Mouse (Mus musculus) brain, embryonic 14.5 days (tissue): ENCODE measurements around the gene Uba7. TPM values are rescaled to one million over a fixed set of nuclear protein-coding genes. Genes with fewer than 3 reads are reported as not detected.
"Not testable (repeated sequence)": the region's sequence is repeated elsewhere in the genome, so short reads cannot be mapped to it uniquely, and the experiment has no call there.

ENCODE experiments used
- DNase-seq: peaks from one replicate; pipeline ENCODE4 v3.0.0-alpha.2; 2011; ENCODE audit warnings: low read depth
- CTCF ChIP-seq: fragments of 200-500 bp; IDR thresholded peaks from 2 replicates; pipeline ENCODE4 v1.5.1; 2012; ENCODE audit warnings: inconsistent platforms, mild to moderate bottlenecking, moderate library complexity, borderline replicate concordance; ENCODE audit not compliant: insufficient read depth, insufficient read length; ENCODE audit errors: extremely low read depth
- POLR2A ChIP-seq: fragments of 200-500 bp; IDR thresholded peaks from 2 replicates; pipeline ENCODE4 v1.6.1; 2012; ENCODE audit warnings: mild to moderate bottlenecking, inconsistent platforms, borderline replicate concordance; ENCODE audit not compliant: poor library complexity, insufficient read depth, insufficient read length, severe bottlenecking; ENCODE audit errors: extremely low read depth
- polyA plus RNA-seq: library from polyadenylated mRNA; depleted of rRNA; stranded (reverse); fragments of >200 nt; gene quantifications from 2 replicates; pipeline ENCODE4 v1.2.3, GENCODE M21; 2012; rRNA removed

Gene Uba7
- polyA plus RNA-seq, 1 experiment = 5.8 TPM

DNA sequence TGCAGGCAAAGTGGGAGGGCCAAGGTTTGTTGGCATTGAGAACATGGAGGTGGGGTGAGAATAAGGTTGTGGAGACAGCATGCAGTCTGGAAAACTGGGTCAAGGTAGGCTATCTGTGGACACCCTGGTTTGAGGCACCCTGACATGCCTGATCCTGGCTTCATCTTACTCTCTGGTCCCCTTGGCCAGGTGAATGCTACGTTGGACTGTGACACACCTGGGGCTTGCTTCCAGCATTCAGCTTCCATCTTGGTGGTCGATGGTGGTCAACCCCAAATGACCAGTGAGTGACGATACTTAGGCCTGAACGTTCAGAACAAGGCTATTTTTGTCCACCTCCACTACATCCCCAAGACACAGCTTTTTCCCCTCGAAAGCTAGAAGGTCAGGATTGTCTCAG, 20.7 kb downstream of the Uba7 start, which contains the start of gene Gm20662:
Gene Gm20662, plus strand, starts transcription at position 301 of the 400 bp plus-strand sequence.
- DNase-seq = no peak
- TF ChIP-seq CTCF = no peak
- TF ChIP-seq POLR2A = no peak

GRCm38 (mm10) chr9:108001922-108002770, 26.8 kb downstream of the Uba7 start, which contains the start of gene Ip6k1:
Gene Ip6k1 (plus strand): TSS chr9:108002501.
- DNase-seq = peak; percentile 100
- TF ChIP-seq POLR2A (peak; percentile 54), CTCF (no peak)

- TF ChIP-seq POLR2A (no peak), CTCF (no peak)
- DNase-seq = peak; percentile 60
These were observed 27.6 kb downstream of the Uba7 start for GRCm38 (mm10) chr9:108002778-108003530.

- TF ChIP-seq CTCF = no peak
- TF ChIP-seq POLR2A = peak; percentile 21; the same call in 1 of the 2 replicates
- peak; percentile 63 for DNase-seq
These were observed 28.2 kb downstream of the Uba7 start for GRCm38 (mm10) chr9:108003531-108003890.

GRCm38 (mm10) chr9:108008041-108008440, 32.7 kb downstream of the Uba7 start:
- DNase-seq = no peak
- TF ChIP-seq CTCF (no peak), POLR2A (no peak)

GRCm38 (mm10) chr9:108010385-108010784, 35.1 kb downstream of the Uba7 start:
- DNase-seq = no peak
- TF ChIP-seq CTCF (no peak), POLR2A (no peak)

- not testable (repeated sequence) for DNase-seq
These were observed 38.3 kb downstream of the Uba7 start for GRCm38 (mm10) chr9:108013577-108013976.

DNA sequence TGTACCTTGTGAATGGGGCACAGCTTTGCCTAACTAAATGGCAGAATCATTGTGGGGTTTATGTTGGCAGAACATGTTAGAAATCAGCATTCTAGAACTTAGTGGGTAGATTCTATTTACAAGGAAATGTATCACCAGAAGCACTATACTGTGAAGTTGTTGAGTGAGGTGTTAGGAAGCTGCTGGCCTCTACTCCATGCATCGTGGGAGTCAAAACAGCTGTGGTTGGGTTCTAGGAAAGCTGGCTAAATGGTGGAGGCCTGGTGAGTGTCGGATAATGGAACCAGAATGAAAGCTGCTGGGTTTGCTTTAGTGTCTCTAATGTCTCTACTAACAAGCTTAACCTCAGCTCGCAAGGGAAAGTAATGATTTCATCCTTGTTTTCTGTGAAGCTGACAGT, 41.8 kb downstream of the Uba7 start:
- no peak for TF ChIP-seq CTCF
- no peak for TF ChIP-seq POLR2A
- no peak for DNase-seq

GRCm38 (mm10) chr9:108020741-108021140, 45.4 kb downstream of the Uba7 start:
- no peak for DNase-seq
- no peak for TF ChIP-seq POLR2A
- no peak for TF ChIP-seq CTCF

DNA sequence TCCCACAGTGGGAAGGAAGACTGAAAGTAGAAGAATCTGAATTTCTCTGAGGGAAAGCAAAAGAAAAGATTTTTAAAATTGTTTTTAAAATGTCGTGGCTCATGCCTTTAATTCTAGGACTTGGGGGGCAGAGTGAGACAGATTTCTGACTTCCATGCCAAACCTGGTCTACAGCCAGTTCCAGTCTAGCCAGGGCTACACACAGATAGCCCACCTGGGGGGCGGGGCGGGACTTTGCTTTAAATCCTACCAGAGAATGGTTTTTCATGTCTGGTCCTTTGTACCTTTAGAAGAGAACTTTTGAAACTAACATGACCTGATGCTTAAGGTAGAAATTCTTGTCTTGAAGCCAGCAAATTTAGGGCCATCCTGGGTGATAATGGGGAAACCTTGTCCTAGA, 47.9 kb downstream of the Uba7 start:
- no peak for TF ChIP-seq POLR2A
- TF ChIP-seq CTCF = no peak
- DNase-seq = no peak

GRCm38 (mm10) chr9:108026584-108026983, 51.3 kb downstream of the Uba7 start:
- DNase-seq = no peak
- TF ChIP-seq POLR2A (no peak), CTCF (no peak)

DNA sequence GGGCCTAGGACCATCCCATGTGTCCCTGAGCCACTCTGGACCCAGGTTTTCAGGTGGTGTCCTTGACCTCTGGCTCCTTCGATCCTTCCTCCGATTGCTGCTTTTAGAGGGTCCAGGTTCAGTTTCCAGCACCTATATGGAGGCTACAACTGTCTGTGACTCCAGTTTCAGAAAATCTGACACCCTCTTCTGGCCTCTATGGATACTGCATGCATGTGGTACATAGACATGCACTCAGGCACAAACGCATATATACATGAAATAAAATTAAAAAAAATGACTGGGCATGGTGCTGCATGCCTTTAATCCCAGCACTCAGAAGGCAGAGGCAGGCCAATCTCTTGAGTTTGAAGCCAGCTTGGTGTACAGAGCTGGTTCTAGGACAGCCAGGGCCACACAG, 52.6 kb downstream of the Uba7 start:
- no peak for DNase-seq
- no peak for TF ChIP-seq CTCF
- no peak for TF ChIP-seq POLR2A

DNA sequence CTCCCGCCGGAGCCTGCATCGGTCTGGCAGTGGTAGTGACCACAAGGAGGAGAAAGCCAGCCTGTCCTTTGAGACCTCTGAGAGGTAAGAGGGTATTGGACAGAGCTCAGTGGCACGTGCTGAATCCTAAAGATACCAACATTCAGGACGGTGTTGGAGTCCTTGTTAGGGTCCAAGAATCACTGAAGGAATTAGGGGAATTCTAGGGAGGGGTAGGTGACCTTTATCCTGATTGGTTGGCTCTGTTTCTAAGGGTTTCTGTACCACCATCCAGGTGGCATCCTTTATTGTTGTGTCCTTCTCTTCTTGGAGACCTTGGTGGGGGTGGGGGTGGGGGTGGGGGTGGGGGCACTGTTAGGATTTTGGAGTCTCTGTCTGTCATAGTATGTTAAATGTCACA, 56.8 kb downstream of the Uba7 start:
- no peak for DNase-seq

More for the DNA sequence above, 56.8 kb downstream of the Uba7 start:
- TF ChIP-seq POLR2A = no peak
- TF ChIP-seq CTCF = no peak

Other genes starting within 250 kb of the Uba7 start
- gene Rbm5, start 204.5 kb upstream of the Uba7 start, polyA plus RNA-seq = 183 and 228 TPM in 2 replicates
- gene Rbm6, start 102.3 kb upstream of the Uba7 start, polyA plus RNA-seq = 82.3 and 90.4 TPM in 2 replicates
- 31.5 and 37.2 TPM in 2 replicates for gene Mon1a, start 87.4 kb upstream of the Uba7 start, polyA plus RNA-seq
- 4.2 and 6.5 TPM in 2 replicates for gene Mst1r, start 68.6 kb upstream of the Uba7 start, polyA plus RNA-seq
- not detected in 2 replicates for gene Actl11, start 47.0 kb upstream of the Uba7 start, polyA plus RNA-seq
- gene Camkv, start 39.8 kb upstream of the Uba7 start, polyA plus RNA-seq = 40.3 and 70.1 TPM in 2 replicates
- 6.9 and 7.8 TPM in 2 replicates for gene Traip, start 25.4 kb upstream of the Uba7 start, polyA plus RNA-seq
- 1.3 and 1.7 TPM in 2 replicates for gene Gm20661, start 7.6 kb downstream of the Uba7 start, polyA plus RNA-seq
- 13.3 and 14.6 TPM in 2 replicates for gene Inka1, start 10.4 kb downstream of the Uba7 start, polyA plus RNA-seq
- gene Cdhr4, start 17.0 kb downstream of the Uba7 start, polyA plus RNA-seq = 6.1 and 6.7 TPM in 2 replicates
- 2.3 and 4.5 TPM in 2 replicates for gene Gm20662, start 20.8 kb downstream of the Uba7 start, polyA plus RNA-seq
- gene Ip6k1, start 27.0 kb downstream of the Uba7 start, polyA plus RNA-seq = 163 and 198 TPM in 2 replicates
- 15.7 and 16.8 TPM in 2 replicates for gene Gmppb, start 73.7 kb downstream of the Uba7 start, polyA plus RNA-seq
- 3.6 and 4.0 TPM in 2 replicates for gene Amigo3, start 77.7 kb downstream of the Uba7 start, polyA plus RNA-seq
- 0.08 and 0.10 TPM in 2 replicates for gene Mst1, start 104.9 kb downstream of the Uba7 start, polyA plus RNA-seq
- gene Rnf123, start 107.8 kb downstream of the Uba7 start, polyA plus RNA-seq = 93.3 and 93.5 TPM in 2 replicates
- 65.1 and 81.4 TPM in 2 replicates for gene Apeh, start 119.1 kb downstream of the Uba7 start, polyA plus RNA-seq
- gene Bsn, start 214.9 kb downstream of the Uba7 start, polyA plus RNA-seq = 18.7 and 40.0 TPM in 2 replicates